Mouse (Mus musculus) layer of hippocampus, postnatal 14 days (tissue): ENCODE measurements around the gene Olfr1444. TPM values are rescaled to one million over a fixed set of nuclear protein-coding genes. Genes with fewer than 3 reads are reported as not detected.

Experiments
- DNase-seq, 2 experiments: peaks; one replicate each; pipeline ENCODE4 v3.0.0; 2021 to 2022; ENCODE audit warnings: low spot score in 2 of 2, mixed read lengths in 1 of 2
- long read RNA-seq, 2 experiments: library from polyadenylated mRNA; stranded (forward); transcript quantifications; one replicate each; pipeline ENCODE4 v2.0.0; 2021
- total RNA-seq, 2 experiments: library from RNA; stranded (reverse); gene quantifications; 2 replicates each; pipeline ENCODE4 v1.2.3; 2021

The Olfr1444 gene
- not detected for total RNA-seq
- long read RNA-seq, experiment 1 = 0 reads
- long read RNA-seq, experiment 2 = 0 reads

GRCm38 (mm10) chr19:12856983-12857382 lies at the start of gene Olfr1444:
Gene Olfr1444, plus strand, starts transcription at chr19:12857283.
- no peak for DNase-seq

- no peak for DNase-seq
Observed at GRCm38 (mm10) chr19:12812644-12813364, 44.3 kb upstream of the Olfr1444 start.

- no peak for DNase-seq
Observed at GRCm38 (mm10) chr19:12813883-12814282, 43.2 kb upstream of the Olfr1444 start.

GRCm38 (mm10) chr19:12818507-12818906 lies 38.6 kb upstream of the Olfr1444 start:
- DNase-seq = no peak

- DNase-seq = no peak
Observed at GRCm38 (mm10) chr19:12820383-12820782, 36.7 kb upstream of the Olfr1444 start.

GRCm38 (mm10) chr19:12824549-12824948 lies 32.5 kb upstream of the Olfr1444 start:
- no peak for DNase-seq

- DNase-seq = no peak
Observed at GRCm38 (mm10) chr19:12830823-12831430, 26.2 kb upstream of the Olfr1444 start.

- no peak for DNase-seq
Observed at GRCm38 (mm10) chr19:12831559-12831958, 25.5 kb upstream of the Olfr1444 start.

GRCm38 (mm10) chr19:12833625-12834024 lies 23.5 kb upstream of the Olfr1444 start:
- peak in 1 of 2 experiments; percentile 26 for DNase-seq

GRCm38 (mm10) chr19:12838507-12838906 lies 18.6 kb upstream of the Olfr1444 start:
- no peak for DNase-seq

- no peak for DNase-seq
Observed at GRCm38 (mm10) chr19:12846382-12846781, 10.7 kb upstream of the Olfr1444 start, which contains the start of gene Gm5244. Gene Gm5244, plus strand, starts transcription at chr19:12846682.

- no peak for DNase-seq
Observed at GRCm38 (mm10) chr19:12883555-12883954, 26.5 kb downstream of the Olfr1444 start, which contains the start of gene Olfr1445. Gene Olfr1445, plus strand, starts transcription at chr19:12883855.

GRCm38 (mm10) chr19:12893424-12893823 lies 36.3 kb downstream of the Olfr1444 start, which contains the start of gene Olfr1446:
Gene Olfr1446, minus strand, starts transcription at chr19:12893524.
- DNase-seq = no peak

- no peak for DNase-seq
Observed at GRCm38 (mm10) chr19:12903643-12904042, 46.6 kb downstream of the Olfr1444 start, which contains the start of gene Olfr1447. Gene Olfr1447, minus strand, starts transcription at chr19:12903743.

Other genes with a start within 250 kb of the Olfr1444 start
- under 1 TPM; 0.21 to 0.24 TPM for gene Glyat, start 224.0 kb upstream of the Olfr1444 start, total RNA-seq
- gene Olfr1442, start 186.8 kb upstream of the Olfr1444 start, total RNA-seq = not detected
- not detected for gene Olfr1443, start 179.2 kb upstream of the Olfr1444 start, total RNA-seq
- gene Keg1, start 161.5 kb upstream of the Olfr1444 start, total RNA-seq = not detected
- gene Cntf, start 91.7 kb upstream of the Olfr1444 start, total RNA-seq = 1 to 10 TPM; 3.0 to 4.7 TPM
- 10 to 100 TPM; 89.1 to 95.0 TPM for gene Zfp91, start 61.2 kb upstream of the Olfr1444 start, total RNA-seq
- gene Lpxn, start 61.1 kb upstream of the Olfr1444 start, total RNA-seq = 1 to 10 TPM; 1.9 to 2.0 TPM
- not detected for gene Gm5244, start 10.6 kb upstream of the Olfr1444 start, total RNA-seq
- gene Olfr1445, start 26.6 kb downstream of the Olfr1444 start, total RNA-seq = not detected
- gene Olfr1446, start 36.2 kb downstream of the Olfr1444 start, total RNA-seq = not detected
- not detected for gene Olfr1447, start 46.5 kb downstream of the Olfr1444 start, total RNA-seq
- not detected for gene Olfr1448, start 67.1 kb downstream of the Olfr1444 start, total RNA-seq
- gene Olfr1449, start 73.6 kb downstream of the Olfr1444 start, total RNA-seq = not detected
- gene Olfr1450, start 93.0 kb downstream of the Olfr1444 start, total RNA-seq = not detected
- gene Olfr1451, start 137.7 kb downstream of the Olfr1444 start, total RNA-seq = not detected
- gene Olfr1453, start 171.0 kb downstream of the Olfr1444 start, total RNA-seq = not detected
- gene Olfr1454, start 203.3 kb downstream of the Olfr1444 start, total RNA-seq = not detected
- gene Olfr1457, start 240.6 kb downstream of the Olfr1444 start, total RNA-seq = not detected
- gene Olfr1458, start 249.5 kb downstream of the Olfr1444 start, total RNA-seq = not detected